Mouse (Mus musculus): Measurements from ENCODE around the gene Selenoh. TPM values are rescaled to one million over a fixed set of nuclear protein-coding genes. Genes with fewer than 3 reads are reported as not detected.
A peak's percentile ranks its signal among the peaks of the same experiment; 100 is the strongest.

Selenoh gene
- polyA plus RNA-seq (2015; fragmentation: Nextera tagmentation; extraction: Ambion mirVana), result 66.4 and 73.3 TPM in 2 replicates

- H3K9ac ChIP-seq (ENCODE audit: low read depth, low read length), result peak within 1 kb of the TSS; percentile 91
- peaks cover 25% of the 10 kb centered on the region for H3K36me3 ChIP-seq (ENCODE audit: control insufficient read depth, insufficient read depth)
- peak within 1 kb of the TSS; percentile 97 for H3K4me3 ChIP-seq (ENCODE audit: low read depth, low read length)
- peaks cover 8% of the 10 kb centered on the region for H3K4me1 ChIP-seq (ENCODE audit: control insufficient read depth, low read depth, low read length)
- ATAC-seq (ENCODE audit: low read depth), result peak; percentile 93
- H3K4me2 ChIP-seq (ENCODE audit: low read depth, low read length), result peak within 1 kb of the TSS; percentile 93
- WGBS (ENCODE audit: insufficient replicate concordance), result under 1% methylated on average over 20 of the region's 20 CpGs
- no peaks in the 10 kb centered on the region for H3K9me3 ChIP-seq (replicated peaks; ENCODE audit: control insufficient read depth, low read length)
- no peaks in the 10 kb centered on the region for H3K27me3 ChIP-seq (ENCODE audit: control insufficient read depth, insufficient read depth, low read depth, low read length)
- peak within 1 kb of the TSS; percentile 81 for H3K27ac ChIP-seq (ENCODE audit: low read length)
These were observed at the start of gene Selenoh for GRCm38 (mm10) chr2:84670569-84670933. Selenoh (minus strand) TSS chr2:84670770.

DNA sequence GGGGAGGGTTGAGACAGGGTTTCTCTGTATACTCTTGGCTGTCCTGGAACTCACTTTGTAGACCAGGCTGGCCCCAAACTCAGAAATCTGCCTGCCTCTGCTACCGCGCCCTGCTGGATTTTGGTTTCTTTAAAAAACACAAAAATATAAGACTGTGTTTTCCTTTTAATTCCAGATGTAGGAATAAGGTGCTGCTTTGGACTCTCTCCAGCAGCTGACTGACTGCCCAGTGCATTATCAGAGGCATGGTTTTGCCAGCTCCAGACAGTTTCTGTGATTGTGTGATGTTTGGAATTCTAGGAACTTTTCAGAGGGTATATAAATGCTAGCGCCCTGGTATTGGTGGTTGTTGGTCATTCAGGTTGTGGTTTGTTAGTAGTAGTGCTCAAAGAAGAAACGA is 46.8 kb upstream of the Selenoh start:
- Histone ChIP-seq H3K9ac (ENCODE audit: low read depth, low read length) (no peak overlapping the region; the same call in 1 of the 2 replicates), H3K4me1 (ENCODE audit: control insufficient read depth, low read depth, low read length) (peaks cover 26% of the 10 kb centered on the region), H3K27ac (ENCODE audit: low read length) (peak overlapping the region; percentile 91), H3K4me2 (ENCODE audit: low read depth, low read length) (peak overlapping the region; percentile 96), H3K36me3 (ENCODE audit: control insufficient read depth, insufficient read depth) (peaks cover 9% of the 10 kb centered on the region), H3K27me3 (ENCODE audit: control insufficient read depth, insufficient read depth, low read depth, low read length) (no peaks in the 10 kb centered on the region), H3K4me3 (ENCODE audit: low read depth, low read length) (no peak overlapping the region), H3K9me3 (replicated peaks; ENCODE audit: control insufficient read depth, low read length) (no peaks in the 10 kb centered on the region)
- 83% methylated on average over 4 of the region's 4 CpGs for WGBS (ENCODE audit: insufficient replicate concordance)
- ATAC-seq (ENCODE audit: low read depth), result no peak

- no peaks in the 10 kb centered on the region for H3K27me3 ChIP-seq (ENCODE audit: control insufficient read depth, insufficient read depth, low read depth, low read length)
- no peaks in the 10 kb centered on the region for H3K9me3 ChIP-seq (replicated peaks; ENCODE audit: control insufficient read depth, low read length)
- H3K27ac ChIP-seq (ENCODE audit: low read length), result peak overlapping the region; percentile 98
- ATAC-seq (ENCODE audit: low read depth), result no peak
- H3K4me1 ChIP-seq (ENCODE audit: control insufficient read depth, low read depth, low read length), result peaks cover 27% of the 10 kb centered on the region
- peak overlapping the region; percentile 96 for H3K4me2 ChIP-seq (ENCODE audit: low read depth, low read length)
- H3K4me3 ChIP-seq (ENCODE audit: low read depth, low read length), result peak overlapping the region; percentile 99
- peak overlapping the region; percentile 99 for H3K9ac ChIP-seq (ENCODE audit: low read depth, low read length)
- H3K36me3 ChIP-seq (ENCODE audit: control insufficient read depth, insufficient read depth), result peaks cover 7% of the 10 kb centered on the region
- 14% methylated on average over 9 of the region's 9 CpGs for WGBS (ENCODE audit: insufficient replicate concordance)
These were observed 46.1 kb upstream of the Selenoh start for GRCm38 (mm10) chr2:84716423-84717355.

GRCm38 (mm10) chr2:84715562-84716361 is 45.2 kb upstream of the Selenoh start:
- peak overlapping the region; percentile 99 for H3K4me3 ChIP-seq (ENCODE audit: low read depth, low read length)
- under 1% methylated on average over 33 of the region's 33 CpGs for WGBS (ENCODE audit: insufficient replicate concordance)
- peak; percentile 81 for ATAC-seq (ENCODE audit: low read depth)
- H3K27me3 ChIP-seq (ENCODE audit: control insufficient read depth, insufficient read depth, low read depth, low read length), result no peaks in the 10 kb centered on the region
- H3K36me3 ChIP-seq (ENCODE audit: control insufficient read depth, insufficient read depth), result peaks cover 4% of the 10 kb centered on the region
- H3K9me3 ChIP-seq (replicated peaks; ENCODE audit: control insufficient read depth, low read length), result no peaks in the 10 kb centered on the region
- peak overlapping the region; percentile 99 for H3K9ac ChIP-seq (ENCODE audit: low read depth, low read length)
- H3K4me1 ChIP-seq (ENCODE audit: control insufficient read depth, low read depth, low read length), result peaks cover 20% of the 10 kb centered on the region
- H3K27ac ChIP-seq (ENCODE audit: low read length), result peak overlapping the region; percentile 98
- peak overlapping the region; percentile 96 for H3K4me2 ChIP-seq (ENCODE audit: low read depth, low read length)

DNA sequence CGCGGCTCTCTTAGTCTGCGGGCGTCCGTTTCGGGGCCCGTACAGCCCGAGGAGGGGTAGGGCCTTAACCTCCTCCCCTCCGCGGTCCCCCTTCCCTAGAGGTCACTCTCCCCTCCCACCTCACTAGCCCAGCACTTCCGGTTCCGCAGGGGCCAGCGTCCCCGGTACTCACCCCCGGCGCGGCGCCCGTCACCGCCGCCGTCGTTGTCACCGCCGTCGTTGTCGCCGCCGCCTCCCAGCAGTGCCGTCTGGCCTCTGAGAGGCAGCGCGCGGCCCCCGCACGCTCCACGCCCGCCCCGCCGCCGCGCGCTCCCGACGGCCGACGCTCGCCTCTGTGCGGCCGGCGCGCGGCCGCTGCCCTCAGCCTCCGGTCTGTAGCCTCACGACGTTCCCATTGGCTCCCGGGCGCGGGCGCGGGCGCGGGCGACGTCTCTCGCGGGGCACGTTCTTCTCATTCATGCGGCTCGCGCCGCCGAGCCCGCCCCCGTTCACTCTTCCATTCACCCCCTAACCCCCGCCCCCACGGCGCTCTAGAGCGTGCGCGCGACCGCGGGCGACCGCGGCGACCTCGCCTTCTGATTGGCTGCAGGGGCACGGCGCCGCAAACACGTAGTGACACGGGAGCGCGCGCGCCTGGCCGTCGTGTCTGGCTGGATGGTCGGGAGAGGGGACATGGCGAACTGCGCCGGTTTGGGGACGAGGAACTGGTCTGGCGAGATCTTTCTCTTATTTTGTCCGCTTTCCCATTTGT is 44.4 kb upstream of the Selenoh start, which contains the start of gene Zdhhc5:
Gene Zdhhc5, minus strand, starts transcription at position 370 of the 751 bp plus-strand sequence.
- no peaks in the 10 kb centered on the region for H3K27me3 ChIP-seq (ENCODE audit: control insufficient read depth, insufficient read depth, low read depth, low read length)
- H3K4me3 ChIP-seq (ENCODE audit: low read depth, low read length), result peak within 1 kb of the TSS; percentile 99
- H3K4me1 ChIP-seq (ENCODE audit: control insufficient read depth, low read depth, low read length), result peaks cover 22% of the 10 kb centered on the region
- H3K27ac ChIP-seq (ENCODE audit: low read length), result peak within 1 kb of the TSS; percentile 98
- no peaks in the 10 kb centered on the region for H3K9me3 ChIP-seq (replicated peaks; ENCODE audit: control insufficient read depth, low read length)
- under 1% methylated on average over 106 of the region's 107 CpGs for WGBS (ENCODE audit: insufficient replicate concordance)
- peaks cover 12% of the 10 kb centered on the region for H3K36me3 ChIP-seq (ENCODE audit: control insufficient read depth, insufficient read depth)
- peak within 1 kb of the TSS; percentile 99 for H3K9ac ChIP-seq (ENCODE audit: low read depth, low read length)
- H3K4me2 ChIP-seq (ENCODE audit: low read depth, low read length), result peak within 1 kb of the TSS; percentile 96
- ATAC-seq (ENCODE audit: low read depth), result peak; percentile 89

GRCm38 (mm10) chr2:84714422-84714810 is 43.8 kb upstream of the Selenoh start:
- peak overlapping the region; percentile 73 for H3K4me2 ChIP-seq (ENCODE audit: low read depth, low read length)
- no peak for ATAC-seq (ENCODE audit: low read depth)
- under 1% methylated on average over 25 of the region's 26 CpGs for WGBS (ENCODE audit: insufficient replicate concordance)

GRCm38 (mm10) chr2:84711898-84712297 is 41.3 kb upstream of the Selenoh start:
- Histone ChIP-seq H3K36me3 (ENCODE audit: control insufficient read depth, insufficient read depth) (peaks cover 29% of the 10 kb centered on the region), H3K9me3 (replicated peaks; ENCODE audit: control insufficient read depth, low read length) (no peaks in the 10 kb centered on the region), H3K4me2 (ENCODE audit: low read depth, low read length) (0 out of 2 replicates have a peak overlapping the region, but pooled peaks have one; percentile 13), H3K4me1 (ENCODE audit: control insufficient read depth, low read depth, low read length) (peaks cover 23% of the 10 kb centered on the region), H3K27me3 (ENCODE audit: control insufficient read depth, insufficient read depth, low read depth, low read length) (no peaks in the 10 kb centered on the region), H3K4me3 (ENCODE audit: low read depth, low read length) (no peak overlapping the region), H3K27ac (ENCODE audit: low read length) (no peak overlapping the region), H3K9ac (ENCODE audit: low read depth, low read length) (no peak overlapping the region)
- ATAC-seq (ENCODE audit: low read depth), result no peak
- WGBS (ENCODE audit: insufficient replicate concordance), result 88% methylated on average over 2 of the region's 2 CpGs

More at GRCm38 (mm10) chr2:84714422-84714810, 43.8 kb upstream of the Selenoh start:
- H3K27ac ChIP-seq (ENCODE audit: low read length), result peak overlapping the region; percentile 98
- H3K27me3 ChIP-seq (ENCODE audit: control insufficient read depth, insufficient read depth, low read depth, low read length), result no peaks in the 10 kb centered on the region
- H3K4me3 ChIP-seq (ENCODE audit: low read depth, low read length), result peak overlapping the region; percentile 99
- H3K4me1 ChIP-seq (ENCODE audit: control insufficient read depth, low read depth, low read length), result peaks cover 23% of the 10 kb centered on the region
- peak overlapping the region; percentile 99 for H3K9ac ChIP-seq (ENCODE audit: low read depth, low read length)
- H3K36me3 ChIP-seq (ENCODE audit: control insufficient read depth, insufficient read depth), result peaks cover 16% of the 10 kb centered on the region
- H3K9me3 ChIP-seq (replicated peaks; ENCODE audit: control insufficient read depth, low read length), result no peaks in the 10 kb centered on the region

DNA sequence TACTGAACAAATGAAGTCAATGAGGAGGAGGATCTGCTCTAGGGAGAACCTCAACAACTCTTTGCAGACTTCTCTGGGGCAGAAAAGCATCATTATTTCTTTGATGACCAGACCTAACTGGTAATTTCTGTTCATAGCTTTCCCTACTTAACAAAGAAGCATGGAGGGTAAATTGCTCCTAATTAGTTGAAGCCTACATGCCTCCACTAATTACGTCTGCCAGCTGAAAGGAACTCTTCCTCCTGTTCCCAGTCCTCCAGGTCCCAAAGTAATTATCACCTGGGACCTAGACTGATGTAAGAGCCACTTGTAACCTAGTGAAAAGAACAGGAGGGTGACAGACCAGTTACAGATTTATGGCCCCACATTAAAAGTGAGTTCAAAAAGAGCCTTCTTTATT is 37.0 kb upstream of the Selenoh start:
- 83% methylated on average over 1 of the region's 1 CpGs for WGBS (ENCODE audit: insufficient replicate concordance)
- Histone ChIP-seq H3K4me2 (ENCODE audit: low read depth, low read length) (no peak overlapping the region), H3K4me1 (ENCODE audit: control insufficient read depth, low read depth, low read length) (peaks cover 24% of the 10 kb centered on the region), H3K36me3 (ENCODE audit: control insufficient read depth, insufficient read depth) (peaks cover 36% of the 10 kb centered on the region), H3K9ac (ENCODE audit: low read depth, low read length) (no peak overlapping the region), H3K27ac (ENCODE audit: low read length) (no peak overlapping the region), H3K4me3 (ENCODE audit: low read depth, low read length) (no peak overlapping the region), H3K9me3 (replicated peaks; ENCODE audit: control insufficient read depth, low read length) (no peaks in the 10 kb centered on the region), H3K27me3 (ENCODE audit: control insufficient read depth, insufficient read depth, low read depth, low read length) (no peaks in the 10 kb centered on the region)
- no peak for ATAC-seq (ENCODE audit: low read depth)

Data from liver, embryonic 16.5 days (tissue).